Mouse (Mus musculus): Measurements from ENCODE around the gene Mark1. TPM values are rescaled to one million over a fixed set of nuclear protein-coding genes. Genes with fewer than 3 reads are reported as not detected.

Gene Mark1
- polyA plus RNA-seq, 1 experiment from 2014 or later = 2.7 TPM

GRCm38 (mm10) chr1:184861551-184861950 lies 137.8 kb downstream of the Mark1 start:
- peak; percentile 88 for ATAC-seq
- no peak overlapping the region for H3K27ac ChIP-seq

GRCm38 (mm10) chr1:184860276-184860675 lies 139.1 kb downstream of the Mark1 start:
- no peak; the same call in 1 of the 2 replicates for ATAC-seq
- H3K4me2 ChIP-seq (replicated peaks) = no peak overlapping the region
- WGBS = 43% methylated on average over 3 of the region's 3 CpGs
- no peaks in the 10 kb centered on the region for H3K27me3 ChIP-seq (replicated peaks)
- H3K9me3 ChIP-seq = no peaks in the 10 kb centered on the region
- peak overlapping the region; percentile 0; the same call in 1 of the 2 replicates for H3K27ac ChIP-seq
- H3K4me1 ChIP-seq (replicated peaks) = peaks cover 18% of the 10 kb centered on the region
- no peak overlapping the region for H3K9ac ChIP-seq
- H3K4me3 ChIP-seq (replicated peaks) = no peak overlapping the region
- no peaks in the 10 kb centered on the region for H3K36me3 ChIP-seq

More at GRCm38 (mm10) chr1:184861551-184861950, 137.8 kb downstream of the Mark1 start:
- no peaks in the 10 kb centered on the region for H3K36me3 ChIP-seq
- H3K4me2 ChIP-seq (replicated peaks) = no peak overlapping the region
- no peak overlapping the region for H3K9ac ChIP-seq
- no peaks in the 10 kb centered on the region for H3K9me3 ChIP-seq
- WGBS = 53% methylated on average over 2 of the region's 2 CpGs
- no peaks in the 10 kb centered on the region for H3K27me3 ChIP-seq (replicated peaks)
- no peak overlapping the region for H3K4me3 ChIP-seq (replicated peaks)
- H3K4me1 ChIP-seq (replicated peaks) = peaks cover 18% of the 10 kb centered on the region

- Histone ChIP-seq H3K4me2 (replicated peaks) (no peak overlapping the region), H3K9me3 (no peaks in the 10 kb centered on the region), H3K9ac (no peak overlapping the region), H3K27ac (no peak overlapping the region), H3K4me1 (replicated peaks) (peaks cover 19% of the 10 kb centered on the region), H3K4me3 (replicated peaks) (no peak overlapping the region), H3K27me3 (replicated peaks) (no peaks in the 10 kb centered on the region), H3K36me3 (no peaks in the 10 kb centered on the region)
- ATAC-seq = peak; percentile 29; the same call in 1 of the 2 replicates
- 64% methylated on average over 1 of the region's 1 CpGs for WGBS
Observed at GRCm38 (mm10) chr1:184858253-184858652, 141.1 kb downstream of the Mark1 start.

GRCm38 (mm10) chr1:184857216-184857615 lies 142.2 kb downstream of the Mark1 start:
- Histone ChIP-seq H3K27me3 (replicated peaks) (no peaks in the 10 kb centered on the region), H3K4me2 (replicated peaks) (no peak overlapping the region), H3K9me3 (no peaks in the 10 kb centered on the region), H3K4me3 (replicated peaks) (no peak overlapping the region), H3K27ac (no peak overlapping the region), H3K9ac (no peak overlapping the region), H3K36me3 (no peaks in the 10 kb centered on the region), H3K4me1 (replicated peaks) (peaks cover 25% of the 10 kb centered on the region)
- WGBS = 90% methylated on average over 9 of the region's 9 CpGs
- no peak for ATAC-seq

GRCm38 (mm10) chr1:184853922-184854321 lies 145.4 kb downstream of the Mark1 start:
- no peak overlapping the region for H3K4me3 ChIP-seq (replicated peaks)
- no peak overlapping the region for H3K9ac ChIP-seq
- no peak overlapping the region for H3K4me2 ChIP-seq (replicated peaks)
- H3K27me3 ChIP-seq (replicated peaks) = no peaks in the 10 kb centered on the region
- no peak for ATAC-seq
- H3K9me3 ChIP-seq = no peaks in the 10 kb centered on the region
- H3K36me3 ChIP-seq = no peaks in the 10 kb centered on the region
- WGBS = 61% methylated on average over 3 of the region's 3 CpGs
- peaks cover 18% of the 10 kb centered on the region for H3K4me1 ChIP-seq (replicated peaks)
- H3K27ac ChIP-seq = peak overlapping the region; percentile 33; the same call in 1 of the 2 replicates

GRCm38 (mm10) chr1:184853339-184853738 lies 146.0 kb downstream of the Mark1 start:
- Histone ChIP-seq H3K9me3 (no peaks in the 10 kb centered on the region), H3K9ac (no peak overlapping the region), H3K27ac (peak overlapping the region; percentile 33), H3K36me3 (no peaks in the 10 kb centered on the region), H3K27me3 (replicated peaks) (no peaks in the 10 kb centered on the region), H3K4me2 (replicated peaks) (peak overlapping the region; percentile 42), H3K4me1 (replicated peaks) (peaks cover 18% of the 10 kb centered on the region), H3K4me3 (replicated peaks) (no peak overlapping the region)
- peak; percentile 42 for ATAC-seq
- WGBS = 31% methylated on average over 5 of the region's 5 CpGs

- ATAC-seq = peak; percentile 92
- H3K27me3 ChIP-seq (replicated peaks) = no peaks in the 10 kb centered on the region
- H3K4me3 ChIP-seq (replicated peaks) = peak overlapping the region; percentile 15; the same call in 1 of the 2 replicates
- H3K4me2 ChIP-seq (replicated peaks) = peak overlapping the region; percentile 54
- no peaks in the 10 kb centered on the region for H3K36me3 ChIP-seq
- 11% methylated on average over 31 of the region's 31 CpGs for WGBS
- no peaks in the 10 kb centered on the region for H3K9me3 ChIP-seq
- peaks cover 18% of the 10 kb centered on the region for H3K4me1 ChIP-seq (replicated peaks)
- H3K27ac ChIP-seq = peak overlapping the region; percentile 69
- no peak overlapping the region for H3K9ac ChIP-seq
Observed at GRCm38 (mm10) chr1:184851741-184852618, 147.4 kb downstream of the Mark1 start.

DNA sequence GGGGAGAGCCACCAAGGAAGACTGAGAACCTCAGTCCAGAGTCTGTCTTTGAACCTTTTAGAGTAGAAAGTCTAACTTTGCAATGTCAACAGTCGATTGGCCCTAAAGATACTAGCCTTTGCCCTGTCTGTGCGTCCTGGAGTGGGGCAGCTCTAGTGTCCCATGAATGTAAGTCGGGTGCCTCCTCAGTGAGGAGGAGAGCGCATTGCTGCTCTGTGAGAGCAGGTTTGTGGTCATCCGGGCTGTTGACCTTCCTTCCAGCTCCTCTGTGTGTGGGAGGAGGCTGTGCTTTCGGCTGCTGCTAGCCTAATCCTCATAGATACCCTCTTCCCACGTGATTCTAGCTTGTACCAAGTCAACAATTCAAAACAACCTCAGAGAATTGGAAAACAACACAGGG lies 148.2 kb downstream of the Mark1 start:
- no peak for ATAC-seq
- no peaks in the 10 kb centered on the region for H3K27me3 ChIP-seq (replicated peaks)

DNA sequence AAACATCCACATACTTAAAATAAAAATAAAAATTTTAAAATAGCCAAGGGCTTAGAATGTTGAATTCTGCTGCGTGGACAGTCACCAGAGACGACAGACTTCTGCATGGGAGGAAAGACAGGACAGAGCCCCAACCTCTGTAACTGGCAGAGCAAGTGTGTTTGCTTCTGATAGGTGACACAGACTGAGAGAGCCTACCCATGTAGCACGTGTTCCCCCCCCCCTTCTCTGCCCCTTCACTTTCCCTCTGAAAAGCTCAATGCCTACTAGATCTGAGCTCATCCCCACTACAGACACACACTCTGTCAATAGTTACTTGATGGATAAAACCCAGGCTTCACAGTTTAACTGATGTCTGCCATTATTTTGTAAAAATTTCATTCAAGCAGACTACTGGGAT lies 152.4 kb downstream of the Mark1 start:
- peak overlapping the region; percentile 78 for H3K4me2 ChIP-seq (replicated peaks)
- no peak overlapping the region for H3K27ac ChIP-seq
- no peak for ATAC-seq
- H3K9me3 ChIP-seq = no peaks in the 10 kb centered on the region
- WGBS = 42% methylated on average over 3 of the region's 3 CpGs
- H3K36me3 ChIP-seq = no peaks in the 10 kb centered on the region
- peak overlapping the region; percentile 96; the same call in 1 of the 2 replicates for H3K4me3 ChIP-seq (replicated peaks)
- H3K9ac ChIP-seq = no peak overlapping the region
- peaks cover 20% of the 10 kb centered on the region for H3K4me1 ChIP-seq (replicated peaks)
- H3K27me3 ChIP-seq (replicated peaks) = no peaks in the 10 kb centered on the region

More for the DNA sequence above, 148.2 kb downstream of the Mark1 start:
- Histone ChIP-seq H3K9me3 (no peaks in the 10 kb centered on the region), H3K4me1 (replicated peaks) (peaks cover 26% of the 10 kb centered on the region), H3K4me2 (replicated peaks) (0 out of 2 replicates have a peak overlapping the region, but pooled peaks have one; percentile 0), H3K9ac (no peak overlapping the region), H3K36me3 (no peaks in the 10 kb centered on the region), H3K4me3 (replicated peaks) (no peak overlapping the region), H3K27ac (no peak overlapping the region)
- WGBS = 35% methylated on average over 7 of the region's 7 CpGs

Other genes starting within 250 kb of the Mark1 start
- gene Marc1, start 188.3 kb downstream of the Mark1 start, polyA plus RNA-seq (2015; fragmentation: Nextera tagmentation; extraction: Ambion mirVana) = 0.86 and 0.88 TPM in 2 replicates
- 361 and 402 TPM in 2 replicates for gene Marc2, start 153.1 kb downstream of the Mark1 start, polyA plus RNA-seq (2015; fragmentation: Nextera tagmentation; extraction: Ambion mirVana)
- gene C130074G19Rik, start 116.4 kb downstream of the Mark1 start, polyA plus RNA-seq (2015; fragmentation: Nextera tagmentation; extraction: Ambion mirVana) = 2.3 and 2.7 TPM in 2 replicates
- gene Rab3gap2, start 204.5 kb upstream of the Mark1 start, polyA plus RNA-seq (2015; fragmentation: Nextera tagmentation; extraction: Ambion mirVana) = 24.5 and 24.6 TPM in 2 replicates